ENCODE assay signal across 9 mouse cellular contexts in the genomic region with DNA sequence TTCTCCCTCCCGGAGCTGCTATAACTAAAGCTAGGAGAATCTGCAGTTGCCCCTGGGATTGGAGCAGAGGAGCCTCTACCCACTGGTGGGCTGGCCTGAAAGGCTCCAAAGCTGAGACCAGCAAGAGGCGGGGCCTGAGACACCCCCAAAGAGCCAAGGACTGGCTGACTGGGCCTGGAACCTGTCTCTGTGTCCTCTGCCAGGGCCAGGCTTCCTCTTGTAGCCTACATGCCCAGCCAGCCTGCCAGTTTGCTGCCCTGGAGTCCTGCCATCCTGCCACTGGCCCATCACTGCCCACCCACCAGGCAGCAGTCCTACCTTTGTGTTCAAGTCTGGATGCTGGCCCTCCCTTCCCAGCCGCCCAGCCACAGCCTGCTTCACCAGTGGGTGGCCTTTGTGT.
DNase-seq lines count a peak whose midpoint lies in the region; ATAC-seq and TF ChIP-seq lines count a peak whose summit lies in the region.
"Had no signal": no experiment of that assay in that cellular context is flagged by ENCODE, and none has a peak within 500 bp of the region (broad histone marks: within the 10 kb centered on the region; RNA-seq: fewer than 3 reads in every experiment).

No protein-coding gene starts in this region.

- DNase-seq in left cerebral cortex, postnatal 10 days (ENCODE audit: extremely low spot score in 1 of 2, low spot score in 2 of 2): peak; percentile 45 to 62
- DNase-seq in left cerebral cortex, adult 11 months (ENCODE audit: low spot score): no peak
- peak; percentile 78 for DNase-seq in cerebellum, adult 11-12 months
- peak; percentile 71 for DNase-seq in forebrain, postnatal 0 days
- no peak for DNase-seq in thymus, adult 2 months

- no peak overlapping the region for H3K4me3 ChIP-seq in forebrain, postnatal 0 days (ENCODE audit: low read depth, low read length)
- no peak overlapping the region for H3K4me3 ChIP-seq in midbrain, embryonic 16.5 days (ENCODE audit: low read depth, low read length)
- H3K4me3 ChIP-seq in thymus, adult 2 months (ENCODE audit: control insufficient read depth, insufficient read depth, low read length): no peak overlapping the region
- H3K4me3 ChIP-seq: lung, embryonic 15.5 days had no signal

- ATAC-seq in forebrain, postnatal 0 days: peak; percentile 93
- ATAC-seq in midbrain, embryonic 16.5 days: peak; percentile 79
- no peak for ATAC-seq in megakaryocyte progenitor cell, adult 5-6 weeks (replicated peaks; ENCODE audit: poor library complexity)
- ATAC-seq in megakaryocyte, adult 5-6 weeks (ENCODE audit: poor library complexity, severe bottlenecking): no peak

- no peaks in the 10 kb centered on the region for H3K9me3 ChIP-seq in forebrain, postnatal 0 days (ENCODE audit: low read length)
- H3K9me3 ChIP-seq in midbrain, embryonic 16.5 days (replicated peaks; ENCODE audit: control insufficient read depth, low read length, poor library complexity, severe bottlenecking): no peaks in the 10 kb centered on the region
- H3K9me3 ChIP-seq: lung, embryonic 15.5 days had no signal

- no peak overlapping the region for H3K4me2 ChIP-seq in forebrain, postnatal 0 days (ENCODE audit: low read depth)
- H3K4me2 ChIP-seq in midbrain, embryonic 16.5 days (ENCODE audit: low read length): no peak overlapping the region
- H3K4me2 ChIP-seq: lung, embryonic 15.5 days had no signal

- no peak for TF ChIP-seq CTCF in forebrain, postnatal 0 days (IDR thresholded peaks at IDR 0.05; ENCODE audit: low read depth)
- TF ChIP-seq CTCF in thymus, adult 2 months (IDR thresholded peaks at IDR 0.05; ENCODE audit: borderline replicate concordance, control insufficient read depth, extremely low read depth, insufficient read depth, low read length, poor library complexity): no peak

- H3K4me1 ChIP-seq in forebrain, postnatal 0 days (ENCODE audit: insufficient read depth): no peaks in the 10 kb centered on the region
- no peaks in the 10 kb centered on the region for H3K4me1 ChIP-seq in midbrain, embryonic 16.5 days (ENCODE audit: control insufficient read depth, insufficient read depth, low read length)
- H3K4me1 ChIP-seq in thymus, adult 2 months (replicated peaks; ENCODE audit: control insufficient read depth, insufficient read depth, low read length): no peaks in the 10 kb centered on the region
- H3K4me1 ChIP-seq: lung, embryonic 15.5 days had no signal

- intact Hi-C loops in left cerebral cortex, postnatal 10 days (cut with DNase I): no loop called here

- H3K9ac ChIP-seq in forebrain, postnatal 0 days: no peak overlapping the region
- H3K9ac ChIP-seq in midbrain, embryonic 16.5 days (ENCODE audit: low read depth, low read length): no peak overlapping the region
- H3K9ac ChIP-seq: lung, embryonic 15.5 days had no signal

- peaks cover 71% of the 10 kb centered on the region for H3K36me3 ChIP-seq in forebrain, postnatal 0 days (ENCODE audit: insufficient read depth)
- H3K36me3 ChIP-seq in midbrain, embryonic 16.5 days (ENCODE audit: control insufficient read depth, insufficient read depth, low read length): peaks cover 15% of the 10 kb centered on the region
- peaks cover 27% of the 10 kb centered on the region for H3K36me3 ChIP-seq in thymus, adult 2 months (ENCODE audit: control insufficient read depth, insufficient read depth, low read length)

- WGBS in forebrain, postnatal 0 days: 29% methylated on average over 2 of the region's 3 CpGs
- 52% methylated on average over 2 of the region's 3 CpGs for WGBS in midbrain, embryonic 16.5 days
- 96% methylated on average over 2 of the region's 3 CpGs for WGBS in thymus, adult 2 months

- no peak overlapping the region for H3K27ac ChIP-seq in forebrain, postnatal 0 days (ENCODE audit: low read depth, low read length)
- peak overlapping the region; percentile 18; the same call in 1 of the 2 replicates for H3K27ac ChIP-seq in midbrain, embryonic 16.5 days (ENCODE audit: low read length)
- H3K27ac ChIP-seq in thymus, adult 2 months (ENCODE audit: control insufficient read depth, insufficient read depth, low read length): no peak overlapping the region
- H3K27ac ChIP-seq: lung, embryonic 15.5 days had no signal

- no peaks in the 10 kb centered on the region for H3K27me3 ChIP-seq in forebrain, postnatal 0 days (ENCODE audit: insufficient read depth, low read length)
- H3K27me3 ChIP-seq in midbrain, embryonic 16.5 days (ENCODE audit: control insufficient read depth, insufficient read depth, low read depth, low read length): no peaks in the 10 kb centered on the region
- H3K27me3 ChIP-seq in thymus, adult 2 months (ENCODE audit: control insufficient read depth, insufficient read depth, low read length): no peaks in the 10 kb centered on the region
- H3K27me3 ChIP-seq: lung, embryonic 15.5 days had no signal

- no peak for TF ChIP-seq POLR2A in thymus, adult 2 months (IDR thresholded peaks at IDR 0.05; ENCODE audit: control insufficient read depth, extremely low read depth, insufficient read depth, low read length, poor library complexity)

Comparison
In these comparisons a context has a peak if more than half of its experiments do, and no peak if none do; other contexts are left out.
1. DNase-seq: peak in left cerebral cortex, postnatal 10 days (2 of 2), cerebellum, adult 11-12 months (single experiment) and forebrain, postnatal 0 days (single experiment); none in left cerebral cortex, adult 11 months (single experiment) and thymus, adult 2 months (single experiment).
2. ATAC-seq: peak in forebrain, postnatal 0 days (single experiment) and midbrain, embryonic 16.5 days (single experiment); none in megakaryocyte progenitor cell, adult 5-6 weeks (single experiment) and megakaryocyte, adult 5-6 weeks (single experiment).